Mouse (Mus musculus): Measurements from ENCODE around the gene Slc28a3. TPM values are rescaled to one million over a fixed set of nuclear protein-coding genes. Genes with fewer than 3 reads are reported as not detected.
A peak's percentile ranks its signal among the peaks of the same experiment; 100 is the strongest.

Slc28a3 gene
- polyA plus RNA-seq, 1 experiment: not detected

DNA sequence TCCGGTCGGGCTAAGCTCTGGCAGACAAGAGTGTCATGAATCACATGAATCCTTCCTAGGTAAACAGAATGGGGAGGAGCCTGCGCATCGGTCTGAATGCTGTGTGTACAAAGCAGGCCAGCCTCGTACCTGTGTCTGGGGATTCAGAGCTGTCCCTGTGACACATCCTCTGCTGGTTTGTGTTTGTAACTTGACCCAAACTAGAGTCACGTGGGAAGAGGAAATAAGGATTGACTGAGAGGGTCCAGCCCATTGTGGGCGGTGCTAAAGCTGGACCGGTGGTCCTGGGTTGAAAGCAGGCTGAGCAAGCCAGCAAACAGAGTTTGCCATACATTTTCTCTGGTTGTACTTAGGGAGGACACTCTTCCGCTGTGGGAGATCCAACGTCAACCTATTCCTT, 20.1 kb upstream of the Slc28a3 start:
- Histone ChIP-seq H3K4me3 (replicated peaks; ENCODE audit: control insufficient read depth, low read depth, low read length) (no peak overlapping the region), H3K4me1 (ENCODE audit: control insufficient read depth, insufficient read depth, low read length) (no peaks in the 10 kb centered on the region), H3K27ac (ENCODE audit: control insufficient read depth, insufficient read depth, low read depth, low read length, poor library complexity) (no peak overlapping the region)
- 64% methylated on average over 10 of the region's 10 CpGs for WGBS
- no peak for TF ChIP-seq CTCF (IDR thresholded peaks at IDR 0.05; ENCODE audit: control insufficient read depth, insufficient read depth, low read length)

DNA sequence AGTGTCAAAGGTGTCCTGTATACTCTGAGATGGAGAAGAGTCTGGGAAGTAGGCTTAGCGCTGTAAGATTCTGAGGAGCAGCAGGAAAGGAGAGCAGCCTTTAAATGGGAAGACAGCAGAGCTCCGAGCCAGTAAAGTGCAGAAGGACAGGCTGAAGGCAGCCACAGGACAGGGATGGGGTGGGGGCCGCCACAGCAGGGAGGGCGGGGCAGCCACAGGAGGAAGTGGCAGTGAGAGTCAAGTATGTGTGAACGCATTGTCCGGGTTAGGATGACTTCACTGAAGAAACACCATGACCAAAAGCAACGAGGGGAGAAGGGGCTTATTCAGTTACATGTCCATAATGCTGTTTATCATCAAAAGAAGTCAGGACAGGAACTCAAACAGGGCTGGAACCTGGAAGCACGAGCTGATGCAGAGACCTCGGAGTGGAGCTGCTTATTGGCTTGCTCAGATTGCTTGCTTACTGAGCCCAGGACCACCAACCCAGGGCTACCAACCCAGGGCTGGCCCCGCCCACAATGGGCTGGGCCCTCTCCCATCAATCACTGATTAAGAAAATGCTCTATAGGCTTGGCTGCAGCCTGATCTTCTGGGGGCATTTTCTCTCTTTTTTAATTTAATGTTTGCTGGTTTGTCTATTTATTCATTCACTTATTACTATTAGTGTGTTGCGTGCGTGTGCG, 18.8 kb upstream of the Slc28a3 start:
- TF ChIP-seq CTCF (IDR thresholded peaks at IDR 0.05; ENCODE audit: control insufficient read depth, insufficient read depth, low read length) (no peak), POLR2A (IDR thresholded peaks at IDR 0.05; ENCODE audit: borderline replicate concordance, control insufficient read depth, low read depth, low read length) (no peak)
- Histone ChIP-seq H3K4me1 (ENCODE audit: control insufficient read depth, insufficient read depth, low read length) (no peaks in the 10 kb centered on the region), H3K4me3 (replicated peaks; ENCODE audit: control insufficient read depth, low read depth, low read length) (no peak overlapping the region), H3K27ac (ENCODE audit: control insufficient read depth, insufficient read depth, low read depth, low read length, poor library complexity) (no peak overlapping the region)
- WGBS: 23% methylated on average over 13 of the region's 13 CpGs

DNA sequence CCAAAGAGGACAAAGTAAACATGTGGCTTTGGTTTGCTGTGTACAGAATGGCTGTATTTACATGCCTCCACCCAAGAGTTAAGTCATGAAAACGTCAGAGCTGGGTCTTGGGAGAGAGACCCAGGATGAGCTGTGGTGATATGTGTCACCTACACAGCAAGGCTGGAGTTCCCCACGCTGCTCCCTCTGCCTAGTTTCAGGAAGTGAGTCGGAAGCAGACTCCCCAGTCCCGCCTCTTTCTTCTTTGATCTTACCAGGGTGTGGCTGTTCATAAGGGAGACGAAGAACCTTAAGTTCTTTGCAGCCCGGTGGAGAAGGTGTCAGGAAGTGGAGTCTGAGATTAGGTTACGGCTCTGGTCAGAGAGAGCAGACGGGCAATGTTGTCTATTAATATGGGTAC, 12.0 kb upstream of the Slc28a3 start:
- TF ChIP-seq POLR2A (IDR thresholded peaks at IDR 0.05; ENCODE audit: borderline replicate concordance, control insufficient read depth, low read depth, low read length): no peak
- no peak overlapping the region for H3K27ac ChIP-seq (ENCODE audit: control insufficient read depth, insufficient read depth, low read depth, low read length, poor library complexity)
- H3K4me3 ChIP-seq (replicated peaks; ENCODE audit: control insufficient read depth, low read depth, low read length): no peak overlapping the region
- WGBS: 15% methylated on average over 8 of the region's 8 CpGs
- no peaks in the 10 kb centered on the region for H3K4me1 ChIP-seq (ENCODE audit: control insufficient read depth, insufficient read depth, low read length)

DNA sequence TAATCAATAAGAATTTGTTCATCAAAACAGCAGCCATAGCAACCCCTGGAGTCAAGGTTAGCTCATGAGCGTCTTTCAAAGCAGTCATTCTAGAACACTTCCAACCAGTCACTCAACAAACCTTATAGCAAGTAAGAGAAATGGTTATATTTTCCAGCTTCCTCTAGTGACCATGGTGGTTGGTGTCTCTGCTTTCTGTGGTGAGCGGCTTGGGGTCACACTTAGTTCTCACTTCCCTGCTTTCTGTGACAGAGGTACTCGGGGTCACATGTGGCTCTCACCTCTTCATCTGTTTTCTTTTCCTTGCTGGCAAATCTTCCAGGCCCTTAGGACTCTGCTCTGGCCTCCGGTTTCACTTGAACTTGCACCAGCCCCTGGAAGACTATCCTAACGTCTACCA, 8.6 kb upstream of the Slc28a3 start:
- Histone ChIP-seq H3K4me1 (ENCODE audit: control insufficient read depth, insufficient read depth, low read length) (no peaks in the 10 kb centered on the region), H3K27ac (ENCODE audit: control insufficient read depth, insufficient read depth, low read depth, low read length, poor library complexity) (no peak overlapping the region), H3K4me3 (replicated peaks; ENCODE audit: control insufficient read depth, low read depth, low read length) (no peak overlapping the region)
- 64% methylated on average over 5 of the region's 5 CpGs for WGBS
- TF ChIP-seq POLR2A (IDR thresholded peaks at IDR 0.05; ENCODE audit: borderline replicate concordance, control insufficient read depth, low read depth, low read length): no peak
- no peak for TF ChIP-seq CTCF (IDR thresholded peaks at IDR 0.05; ENCODE audit: control insufficient read depth, insufficient read depth, low read length)

DNA sequence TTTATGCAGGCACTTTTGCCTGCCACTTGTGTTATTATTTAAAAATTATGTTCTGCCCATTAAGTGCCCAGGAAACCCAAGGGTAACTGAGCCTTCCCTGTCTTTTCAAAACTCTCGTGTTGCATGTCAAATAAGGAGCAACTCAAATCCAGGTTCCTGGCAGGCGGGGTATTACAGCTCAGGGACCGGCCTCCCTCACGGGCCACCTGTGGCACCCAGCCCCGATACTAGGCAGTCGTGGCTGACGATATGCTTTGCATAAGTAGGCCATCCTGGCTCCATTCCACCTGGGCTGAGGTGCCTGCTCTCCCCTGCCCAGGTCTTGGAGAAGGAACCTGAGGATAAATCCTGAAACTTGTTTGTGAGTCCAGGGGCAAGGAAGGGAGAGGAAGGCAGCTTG, 618 bp downstream of the Slc28a3 start:
- Histone ChIP-seq H3K4me1 (ENCODE audit: control insufficient read depth, insufficient read depth, low read length) (peaks cover 2% of the 10 kb centered on the region; the same call in 1 of the 2 replicates), H3K27ac (ENCODE audit: control insufficient read depth, insufficient read depth, low read depth, low read length, poor library complexity) (no peak overlapping the region; the same call in 1 of the 2 replicates), H3K4me3 (replicated peaks; ENCODE audit: control insufficient read depth, low read depth, low read length) (no peak overlapping the region)
- TF ChIP-seq CTCF (IDR thresholded peaks at IDR 0.05; ENCODE audit: control insufficient read depth, insufficient read depth, low read length) (no peak), POLR2A (IDR thresholded peaks at IDR 0.05; ENCODE audit: borderline replicate concordance, control insufficient read depth, low read depth, low read length) (no peak)
- 43% methylated on average over 7 of the region's 7 CpGs for WGBS

DNA sequence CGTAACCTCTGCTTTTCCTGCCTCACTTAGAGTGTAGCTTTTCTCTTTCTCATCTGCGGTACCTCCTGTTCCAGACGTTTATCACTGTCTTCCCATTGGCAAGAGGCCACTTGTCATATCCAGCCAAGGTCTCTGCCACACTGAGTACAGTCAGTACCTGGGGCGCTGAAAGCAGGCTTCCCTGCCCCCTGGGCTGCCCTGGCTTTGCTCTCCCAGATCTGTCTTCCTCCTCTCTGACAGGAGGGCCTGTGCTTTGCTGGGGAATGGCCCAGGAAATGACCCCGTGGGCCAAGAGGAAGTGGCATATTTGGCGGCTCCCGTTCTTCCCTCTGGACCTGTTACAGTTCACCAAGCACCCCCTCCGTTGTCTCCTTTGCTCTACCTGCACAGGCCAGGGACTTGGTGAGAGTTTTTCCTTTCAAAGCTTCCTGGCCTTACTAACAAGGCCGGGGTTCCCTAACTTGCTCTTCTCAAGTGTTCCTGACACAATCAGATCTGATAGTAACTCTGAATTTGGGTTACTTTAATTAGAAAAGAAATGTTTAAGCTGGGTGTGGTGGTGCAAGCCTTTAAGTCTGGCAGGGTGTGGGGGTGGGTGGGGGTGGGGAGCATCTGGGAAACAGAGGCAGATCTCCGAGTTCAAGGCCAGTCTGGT, 9.3 kb downstream of the Slc28a3 start:
- peaks cover 8% of the 10 kb centered on the region for H3K4me1 ChIP-seq (ENCODE audit: control insufficient read depth, insufficient read depth, low read length)
- TF ChIP-seq POLR2A (IDR thresholded peaks at IDR 0.05; ENCODE audit: borderline replicate concordance, control insufficient read depth, low read depth, low read length) (no peak), CTCF (IDR thresholded peaks at IDR 0.05; ENCODE audit: control insufficient read depth, insufficient read depth, low read length) (no peak)
- WGBS: 17% methylated on average over 10 of the region's 10 CpGs
- no peak overlapping the region for H3K4me3 ChIP-seq (replicated peaks; ENCODE audit: control insufficient read depth, low read depth, low read length)
- peak overlapping the region; percentile 66 for H3K27ac ChIP-seq (ENCODE audit: control insufficient read depth, insufficient read depth, low read depth, low read length, poor library complexity)

DNA sequence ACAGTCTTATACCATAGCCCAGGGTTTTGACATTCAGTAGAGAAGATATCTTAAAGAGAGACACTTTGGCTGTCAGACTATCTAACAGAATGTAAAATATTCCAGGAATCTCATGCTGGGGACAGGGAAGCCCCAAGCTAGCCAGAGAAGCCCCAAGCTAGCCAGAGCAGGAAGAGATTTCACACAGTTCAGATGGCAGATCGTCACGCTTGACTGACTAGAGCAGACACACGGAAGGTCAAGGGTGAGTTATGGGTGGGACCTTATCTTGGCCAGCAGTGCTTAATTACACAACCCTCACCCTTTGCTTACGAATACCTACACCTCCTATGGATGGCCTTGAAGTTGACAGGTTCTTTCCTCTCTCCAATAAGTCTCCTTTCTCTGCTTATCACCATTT, 12.1 kb downstream of the Slc28a3 start:
- no peak for TF ChIP-seq POLR2A (IDR thresholded peaks at IDR 0.05; ENCODE audit: borderline replicate concordance, control insufficient read depth, low read depth, low read length)
- no peak for TF ChIP-seq CTCF (IDR thresholded peaks at IDR 0.05; ENCODE audit: control insufficient read depth, insufficient read depth, low read length)
- WGBS: 62% methylated on average over 4 of the region's 4 CpGs
- Histone ChIP-seq H3K27ac (ENCODE audit: control insufficient read depth, insufficient read depth, low read depth, low read length, poor library complexity) (no peak overlapping the region), H3K4me3 (replicated peaks; ENCODE audit: control insufficient read depth, low read depth, low read length) (no peak overlapping the region), H3K4me1 (ENCODE audit: control insufficient read depth, insufficient read depth, low read length) (peaks cover 8% of the 10 kb centered on the region)

DNA sequence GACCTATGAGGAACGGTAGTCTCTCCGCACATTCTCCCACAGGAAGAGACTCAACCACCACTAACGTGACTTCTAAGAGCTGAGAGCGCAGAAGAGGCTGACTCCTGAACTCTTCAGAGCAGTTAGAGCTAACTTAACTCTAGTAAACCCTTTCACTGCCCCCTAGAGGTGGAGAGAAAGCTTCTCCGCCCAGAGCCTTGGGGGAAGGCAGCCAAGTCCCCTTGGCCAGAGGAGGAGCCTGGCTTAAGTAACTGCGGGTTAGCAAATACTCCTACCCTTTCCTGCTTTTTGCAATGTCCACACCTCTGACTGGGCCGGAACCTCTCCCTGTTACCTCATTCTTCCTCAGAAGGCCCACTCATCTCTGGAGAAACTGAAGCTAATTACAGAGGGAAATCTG, 17.5 kb downstream of the Slc28a3 start:
- peak overlapping the region; percentile 42 for H3K27ac ChIP-seq (ENCODE audit: control insufficient read depth, insufficient read depth, low read depth, low read length, poor library complexity)
- H3K4me3 ChIP-seq (replicated peaks; ENCODE audit: control insufficient read depth, low read depth, low read length): no peak overlapping the region
- peaks cover 5% of the 10 kb centered on the region; the same call in 1 of the 2 replicates for H3K4me1 ChIP-seq (ENCODE audit: control insufficient read depth, insufficient read depth, low read length)
- WGBS: 20% methylated on average over 7 of the region's 7 CpGs
- peak; percentile 36; the same call in 1 of the 2 replicates for TF ChIP-seq CTCF (IDR thresholded peaks at IDR 0.05; ENCODE audit: control insufficient read depth, insufficient read depth, low read length)
- no peak for TF ChIP-seq POLR2A (IDR thresholded peaks at IDR 0.05; ENCODE audit: borderline replicate concordance, control insufficient read depth, low read depth, low read length)

Measured in bone marrow, adult 2 months (tissue).